20 mouse cellular contexts compared by ENCODE assay signal in the genomic region with DNA sequence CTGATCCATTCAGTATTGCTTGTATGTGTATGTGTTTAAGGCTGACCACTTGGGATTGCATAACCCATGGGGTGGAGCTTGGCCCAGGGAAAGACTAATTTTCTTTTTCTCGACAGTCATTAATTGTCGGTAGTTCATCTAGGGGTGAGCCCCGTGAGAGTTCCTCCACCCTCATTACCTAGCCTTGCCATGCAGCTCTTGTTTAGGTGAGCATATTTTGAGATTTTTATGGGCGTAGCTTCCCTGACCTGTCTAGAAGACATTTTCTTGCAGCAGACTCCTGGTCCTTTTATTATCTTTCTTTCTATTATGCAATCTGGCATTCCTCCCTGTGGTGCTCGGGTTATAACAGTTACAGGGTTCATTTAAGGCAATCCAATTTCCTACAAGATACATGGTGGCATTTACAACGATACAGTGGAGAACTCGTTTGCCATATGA.
DNase-seq lines count a peak whose midpoint lies in the region; ATAC-seq and TF ChIP-seq lines count a peak whose summit lies in the region.
"Had no signal": no experiment of that assay in that cellular context is flagged by ENCODE, and none has a peak within 500 bp of the region (broad histone marks: within the 10 kb centered on the region; RNA-seq: fewer than 3 reads in every experiment).

No protein-coding gene starts in this region.

- TF ChIP-seq CTCF in liver, adult 2 months (IDR thresholded peaks at IDR 0.05; ENCODE audit: low read depth, low read length): no peak
- TF ChIP-seq CTCF in forebrain, postnatal 0 days (IDR thresholded peaks at IDR 0.05; ENCODE audit: low read depth): no peak

- DNase-seq in heart, adult 18-20 months: peak; percentile 58 to 76
- DNase-seq in heart, postnatal 4 days: no peak
- peak; percentile 92 for DNase-seq in liver, adult 2 months (ENCODE audit: extremely low read depth, low read depth, low spot score)
- no peak for DNase-seq in liver
- DNase-seq in cerebellum, postnatal 14 days: no peak
- no peak for DNase-seq in forebrain, postnatal 0 days
- DNase-seq: B cell, adult 2 months; cerebellum, adult 2 months; embryo, embryonic 11 days; lung, embryonic 14.5 days; right cerebral cortex, postnatal 14 days; thymus, postnatal 4 days had no signal

- H3K9ac ChIP-seq in liver, adult 2 months (ENCODE audit: low read depth, low read length): peak overlapping the region; percentile 71; the same call in 1 of the 2 replicates
- H3K9ac ChIP-seq in forebrain, postnatal 0 days: no peak overlapping the region
- H3K9ac ChIP-seq: forebrain, embryonic 13.5 days; limb, embryonic 12.5 days; lung, embryonic 14.5 days; midbrain, embryonic 12.5 days had no signal

- ATAC-seq in megakaryocyte, adult 5-6 weeks (ENCODE audit: poor library complexity, severe bottlenecking): 0 out of 2 replicates have a peak, but pooled peaks have one; percentile 30
- ATAC-seq in forebrain, postnatal 0 days: no peak
- ATAC-seq: forebrain, embryonic 13.5 days had no signal

- H3K4me2 ChIP-seq in forebrain, postnatal 0 days (ENCODE audit: low read depth): no peak overlapping the region
- H3K4me2 ChIP-seq: forebrain, embryonic 13.5 days; limb, embryonic 12.5 days; lung, embryonic 14.5 days; midbrain, embryonic 12.5 days had no signal

- H3K9me3 ChIP-seq in forebrain, postnatal 0 days (ENCODE audit: low read length): no peaks in the 10 kb centered on the region
- H3K9me3 ChIP-seq: forebrain, embryonic 13.5 days; limb, embryonic 12.5 days; midbrain, embryonic 12.5 days had no signal

- H3K79me2 ChIP-seq in liver, adult 2 months (ENCODE audit: control insufficient read depth, insufficient read depth, low read length): no peaks in the 10 kb centered on the region

- 5% methylated on average over 7 of the region's 7 CpGs for WGBS in liver, adult 2 months
- WGBS in forebrain, postnatal 0 days: 50% methylated on average over 7 of the region's 7 CpGs

- peak overlapping the region; percentile 43; the same call in 1 of the 2 replicates for H3K4me3 ChIP-seq in liver, adult 2 months (ENCODE audit: insufficient read depth, low read depth, low read length)
- H3K4me3 ChIP-seq in brown adipose tissue, adult 24 weeks (ENCODE audit: insufficient read depth, low read depth, low read length): peak overlapping the region; percentile 61
- H3K4me3 ChIP-seq in forebrain, postnatal 0 days (ENCODE audit: low read depth, low read length): no peak overlapping the region
- H3K4me3 ChIP-seq: forebrain, embryonic 13.5 days; layer of hippocampus, adult 2 months; left cerebral cortex, adult 2 months; limb, embryonic 12.5 days; midbrain, embryonic 12.5 days; myocyte had no signal

- no peak for TF ChIP-seq POLR2A in liver, adult 2 months (IDR thresholded peaks at IDR 0.05; ENCODE audit: extremely low read depth, insufficient read depth, low read length)

- no peaks in the 10 kb centered on the region for H3K36me3 ChIP-seq in liver, adult 2 months (ENCODE audit: control insufficient read depth, insufficient read depth, low read length)
- H3K36me3 ChIP-seq in forebrain, postnatal 0 days (ENCODE audit: insufficient read depth): no peaks in the 10 kb centered on the region
- H3K36me3 ChIP-seq: limb, embryonic 12.5 days; midbrain, embryonic 12.5 days had no signal

- H3K27ac ChIP-seq in liver, adult 2 months (replicated peaks; ENCODE audit: insufficient read depth, low read depth, low read length): peak overlapping the region; percentile 65
- H3K27ac ChIP-seq in brown adipose tissue, adult 24 weeks (replicated peaks; ENCODE audit: low read depth, low read length): peak overlapping the region; percentile 91
- no peak overlapping the region for H3K27ac ChIP-seq in forebrain, postnatal 0 days (ENCODE audit: low read depth, low read length)
- H3K27ac ChIP-seq: forebrain, embryonic 13.5 days; layer of hippocampus, adult 2 months; left cerebral cortex, adult 2 months; limb, embryonic 12.5 days; midbrain, embryonic 12.5 days had no signal

- peaks cover 13% of the 10 kb centered on the region for H3K4me1 ChIP-seq in liver, adult 2 months (ENCODE audit: control insufficient read depth, insufficient read depth, low read length)
- peaks cover 8% of the 10 kb centered on the region for H3K4me1 ChIP-seq in brown adipose tissue, adult 24 weeks (ENCODE audit: control insufficient read depth, insufficient read depth, insufficient read length, low read length)
- peaks cover 5% of the 10 kb centered on the region for H3K4me1 ChIP-seq in forebrain, postnatal 0 days (ENCODE audit: insufficient read depth)
- H3K4me1 ChIP-seq: limb, embryonic 12.5 days had no signal

- no peaks in the 10 kb centered on the region for H3K27me3 ChIP-seq in liver, adult 2 months (ENCODE audit: control insufficient read depth, insufficient read depth, low read length)
- no peaks in the 10 kb centered on the region for H3K27me3 ChIP-seq in forebrain, postnatal 0 days (ENCODE audit: insufficient read depth, low read length)
- H3K27me3 ChIP-seq: forebrain, embryonic 13.5 days; limb, embryonic 12.5 days; midbrain, embryonic 12.5 days had no signal

Comparison
In these comparisons a context has a peak if more than half of its experiments do, and no peak if none do; other contexts are left out.
1. DNase-seq: peak in heart, adult 18-20 months (2 of 2) and liver, adult 2 months (single experiment); none in heart, postnatal 4 days (single experiment), liver (single experiment), cerebellum, postnatal 14 days (0 of 2) and forebrain, postnatal 0 days (single experiment).